Mouse (Mus musculus) forelimb bud, embryonic 11.5 days (tissue): Measurements from ENCODE around the gene Pbld1.

Experiments
- DNase-seq: peaks from one replicate; pipeline ENCODE4 v3.0.0-alpha.2; 2012; ENCODE audit warnings: low read depth, low spot score

Gene Pbld1

DNA sequence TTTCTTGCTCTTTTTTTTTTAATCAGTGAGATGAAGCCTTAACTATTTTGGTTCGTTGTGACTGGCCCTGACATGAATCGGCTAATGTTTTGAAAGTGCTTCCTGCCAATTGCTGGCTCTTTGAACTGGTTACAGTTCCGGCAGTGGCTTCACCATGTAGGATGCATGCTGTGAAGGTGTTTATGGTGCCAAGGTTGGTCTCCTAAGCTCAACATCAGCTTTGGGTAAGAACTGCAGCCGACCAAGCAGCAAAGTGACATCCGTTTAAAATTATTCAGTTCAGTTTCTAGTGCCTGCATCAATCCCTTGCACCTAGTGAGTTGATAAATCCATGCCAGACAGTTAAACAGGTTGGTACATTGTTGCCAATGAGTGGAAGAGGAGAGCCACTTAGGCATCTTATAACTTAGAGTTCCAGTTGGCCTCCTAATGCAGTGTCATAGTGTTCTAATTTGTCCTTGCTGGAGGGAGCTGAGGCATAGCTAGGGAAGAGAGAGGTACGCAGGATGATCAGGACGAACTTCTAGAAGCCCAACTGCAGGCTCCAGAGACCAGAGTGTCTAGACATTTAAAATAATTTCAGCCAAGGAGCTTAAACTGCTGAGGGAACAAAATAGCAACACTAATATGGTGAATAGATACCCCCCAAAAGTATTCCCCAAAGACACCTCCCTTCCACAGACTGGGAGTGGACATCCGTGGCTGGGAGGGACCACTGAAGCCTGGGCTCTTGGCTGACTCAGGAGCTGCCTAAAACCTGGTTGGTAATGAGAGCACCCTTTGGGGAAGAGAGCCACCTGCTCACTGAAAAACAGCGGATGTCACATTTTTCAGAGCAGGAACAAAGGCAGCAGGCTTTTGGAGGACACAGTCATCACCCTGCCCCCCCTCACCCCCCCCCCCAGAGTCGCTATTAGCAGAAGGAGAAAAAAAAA, 32.9 kb downstream of the Pbld1 start:
- no peak for DNase-seq

GRCm38 (mm10) chr10:63096757-63097156, 36.8 kb downstream of the Pbld1 start:
- peak; percentile 55 for DNase-seq

DNA sequence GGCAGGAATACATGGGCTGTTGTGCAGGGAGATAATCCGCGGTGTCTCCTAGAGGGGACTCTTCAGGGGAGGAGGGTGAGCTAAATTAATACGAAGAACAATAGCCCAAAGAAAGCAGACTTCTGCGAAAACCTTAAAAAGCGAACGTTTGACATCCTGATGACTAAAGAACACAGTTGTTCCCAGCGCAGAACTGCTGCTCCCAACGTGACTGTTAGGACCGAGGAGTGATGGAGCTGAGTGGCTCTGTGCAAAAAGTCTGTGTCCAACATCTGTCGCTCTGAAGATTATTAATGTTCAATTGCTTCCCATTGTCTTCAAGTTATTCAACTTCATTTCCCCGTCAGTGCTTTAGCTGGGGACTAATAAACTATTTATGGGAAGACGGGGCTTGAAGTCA, 38.2 kb downstream of the Pbld1 start:
- no peak for DNase-seq

GRCm38 (mm10) chr10:63099521-63099920, 39.6 kb downstream of the Pbld1 start, which contains the start of gene Atoh7:
Atoh7 (plus strand) TSS chr10:63099651.
- DNase-seq: no peak

DNA sequence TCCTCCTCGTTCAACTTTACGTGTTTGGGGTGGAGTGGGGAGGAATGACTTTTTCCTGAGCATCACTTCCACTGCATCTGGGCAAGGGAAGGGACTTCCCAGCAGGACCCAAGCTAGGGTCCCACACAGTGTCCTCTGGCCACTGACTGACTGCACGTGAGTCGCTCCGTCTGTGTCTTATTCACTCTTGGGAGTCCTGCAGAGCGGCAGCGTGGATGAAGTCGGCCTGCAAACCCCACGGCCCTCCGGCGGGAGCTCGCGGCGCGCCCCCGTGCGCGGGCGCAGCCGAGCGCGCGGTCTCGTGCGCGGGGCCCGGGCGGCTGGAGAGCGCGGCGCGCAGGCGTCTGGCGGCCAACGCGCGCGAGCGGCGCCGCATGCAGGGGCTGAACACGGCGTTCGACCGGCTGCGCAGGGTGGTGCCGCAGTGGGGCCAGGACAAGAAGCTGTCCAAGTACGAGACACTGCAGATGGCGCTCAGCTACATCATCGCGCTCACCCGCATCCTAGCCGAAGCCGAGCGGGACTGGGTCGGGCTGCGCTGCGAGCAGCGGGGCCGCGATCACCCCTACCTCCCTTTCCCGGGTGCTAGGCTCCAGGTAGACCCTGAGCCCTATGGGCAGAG, 40.1 kb downstream of the Pbld1 start:
- DNase-seq: peak; percentile 52

GRCm38 (mm10) chr10:63100657-63101056, 40.7 kb downstream of the Pbld1 start:
- DNase-seq: no peak

- DNase-seq: peak; percentile 49
Observed at GRCm38 (mm10) chr10:63113027-63113604, 53.2 kb downstream of the Pbld1 start.

- DNase-seq: no peak
Observed at GRCm38 (mm10) chr10:63113716-63114360, 53.9 kb downstream of the Pbld1 start.

- no peak for DNase-seq
Observed at GRCm38 (mm10) chr10:63115881-63116280, 55.9 kb downstream of the Pbld1 start.

DNA sequence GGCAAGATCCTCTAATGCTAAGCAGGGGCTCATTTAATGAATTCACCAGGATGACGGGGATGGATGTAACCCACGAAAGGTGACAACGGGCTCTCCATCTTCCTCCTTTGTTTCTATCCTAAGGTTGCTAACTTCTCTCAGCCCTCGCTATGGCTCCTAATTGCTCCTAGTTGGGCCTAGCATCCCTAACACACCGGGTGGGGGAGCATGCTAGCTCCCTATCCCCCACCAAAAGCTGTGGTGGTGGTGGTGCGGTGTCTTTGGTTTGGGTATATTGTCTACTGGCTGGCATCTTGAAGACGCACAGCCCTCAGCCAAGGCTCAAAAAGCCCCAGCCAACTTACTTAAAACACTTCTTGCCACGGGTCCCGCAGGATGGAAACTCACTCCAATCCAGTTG, 56.4 kb downstream of the Pbld1 start:
- DNase-seq: no peak

DNA sequence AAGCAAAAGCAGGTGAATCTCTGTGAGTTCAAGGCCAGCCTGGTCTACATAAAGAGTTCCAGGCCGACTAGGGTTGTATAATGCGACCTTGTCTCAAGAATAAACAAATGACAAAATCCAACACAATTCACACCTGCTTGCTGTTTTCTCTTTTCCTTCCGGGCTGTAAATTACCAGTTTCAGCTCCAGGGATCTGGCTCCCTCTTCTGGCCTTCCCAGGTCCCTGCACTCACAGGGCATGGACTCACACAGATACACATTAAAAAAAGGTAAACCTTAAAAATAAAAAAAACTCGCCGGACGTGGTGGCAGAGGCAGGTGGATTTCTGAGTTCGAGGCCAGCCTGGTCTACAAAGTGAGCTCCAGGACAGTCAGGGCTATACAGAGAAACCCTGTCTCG, 57.6 kb downstream of the Pbld1 start:
- no peak for DNase-seq

- no peak for DNase-seq
Observed at GRCm38 (mm10) chr10:63119916-63120315, 60.0 kb downstream of the Pbld1 start.

DNA sequence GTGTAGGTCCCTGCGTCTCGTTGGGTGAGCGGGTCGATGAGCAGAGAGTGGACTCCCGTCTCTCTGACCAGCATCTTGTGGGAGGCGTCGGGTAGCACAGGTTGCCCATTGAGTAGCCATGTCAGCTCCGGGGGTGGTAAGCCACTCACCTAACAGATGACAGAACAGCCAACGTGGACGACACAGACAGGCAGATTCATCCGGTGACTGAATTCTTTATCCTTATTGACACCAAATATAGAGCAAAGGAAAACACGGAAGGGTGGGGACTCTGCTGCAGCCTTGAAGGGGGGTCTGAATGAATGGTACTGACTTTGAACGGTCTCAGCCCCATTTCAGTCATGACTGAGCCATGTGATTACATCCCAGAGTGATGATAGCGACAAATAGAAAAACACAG, 62.0 kb downstream of the Pbld1 start:
- no peak for DNase-seq

DNA sequence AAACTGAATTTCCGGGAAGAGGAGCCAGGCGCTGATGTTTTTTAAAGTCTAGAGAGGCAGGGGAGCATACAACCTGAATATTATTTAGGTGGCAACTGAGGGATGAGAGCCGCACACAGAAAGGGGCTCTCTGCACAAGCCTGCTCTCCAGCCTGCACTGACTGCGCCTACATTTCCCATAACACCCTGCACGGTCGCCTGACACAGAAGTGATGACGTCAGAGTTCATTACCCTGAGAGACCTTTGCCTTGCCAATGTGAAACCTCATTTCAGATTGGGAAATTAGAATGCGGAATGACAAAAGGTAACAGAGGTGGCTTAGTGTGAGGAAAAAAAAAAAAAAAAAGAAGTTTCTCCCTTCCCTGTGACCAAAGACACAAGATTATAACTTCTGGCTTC, 62.6 kb downstream of the Pbld1 start:
- DNase-seq: peak; percentile 26

- DNase-seq: no peak
Observed at GRCm38 (mm10) chr10:63123141-63123540, 63.2 kb downstream of the Pbld1 start.

DNA sequence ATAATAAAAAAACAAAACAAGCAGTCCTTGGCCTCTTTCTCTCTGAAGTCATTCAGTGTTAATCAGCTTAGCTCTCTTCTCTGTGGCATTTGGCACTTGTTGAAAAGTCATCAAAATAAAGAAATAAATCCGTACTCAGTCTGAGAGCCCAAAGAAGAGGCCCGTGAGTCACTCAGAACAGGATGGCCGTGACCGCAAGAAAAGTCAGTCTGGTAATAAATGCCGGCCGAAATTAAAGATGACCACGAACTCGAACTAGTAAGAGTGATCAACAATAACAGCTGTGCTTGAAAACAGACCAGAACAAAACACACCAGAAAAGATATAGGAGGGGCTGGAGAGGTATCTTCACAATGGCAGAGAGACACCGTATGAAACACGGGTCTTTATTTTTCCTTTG, 64.1 kb downstream of the Pbld1 start:
- no peak for DNase-seq

DNA sequence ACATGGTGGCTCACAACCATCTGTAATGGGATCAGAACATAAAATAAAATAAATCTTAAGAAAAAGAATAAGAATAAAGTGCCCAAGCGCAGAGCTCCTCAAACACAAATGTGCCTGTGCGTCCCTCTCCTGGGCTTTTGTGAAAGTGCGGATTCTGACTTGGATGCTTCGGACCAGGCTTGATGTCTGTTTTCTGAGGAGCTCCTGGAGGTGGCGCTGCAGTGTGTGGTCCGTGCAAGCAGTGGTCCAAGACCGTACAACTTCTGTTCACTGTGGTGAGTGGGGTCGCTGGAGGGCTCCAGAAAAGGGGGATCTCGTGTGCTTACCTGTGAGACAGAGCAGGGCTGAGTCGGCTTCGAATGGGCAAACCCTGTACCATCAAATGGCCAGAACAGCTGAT, 65.4 kb downstream of the Pbld1 start:
- peak; percentile 14 for DNase-seq

DNA sequence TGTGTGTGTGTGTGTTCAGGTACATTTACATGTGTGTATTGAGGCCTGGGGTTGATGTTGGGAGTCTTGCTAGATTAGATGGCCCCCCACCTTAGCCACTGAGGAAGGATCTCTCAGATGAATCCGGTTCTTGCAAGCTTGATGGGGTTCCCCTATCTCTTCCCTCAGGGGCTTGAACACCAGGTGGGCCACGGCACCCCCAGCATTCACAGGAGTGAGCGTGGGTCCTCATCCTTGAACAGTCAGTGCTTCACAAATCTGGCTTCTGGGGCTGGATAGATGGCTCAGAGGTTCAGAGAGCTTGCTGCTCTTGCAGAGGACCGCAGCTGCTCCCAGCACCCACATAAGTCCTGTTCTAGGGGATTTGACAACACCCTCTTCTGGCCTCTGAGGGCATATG, 66.2 kb downstream of the Pbld1 start:
- DNase-seq: no peak

GRCm38 (mm10) chr10:63127156-63127555, 67.2 kb downstream of the Pbld1 start:
- no peak for DNase-seq
